Mouse (Mus musculus): ENCODE measurements around the gene Tcerg1l. TPM values are rescaled to one million over a fixed set of nuclear protein-coding genes. Genes with fewer than 3 reads are reported as not detected.

Tcerg1l gene
- polyA plus RNA-seq, 2 experiments = 1.2 TPM

- no peak overlapping the region for H3K9ac ChIP-seq (ENCODE audit: low read depth, low read length, severe bottlenecking)
- H3K27ac ChIP-seq (replicated peaks; ENCODE audit: low read depth, low read length) = no peak overlapping the region
- ATAC-seq (ENCODE audit: low FRiP score, low read depth) (no peak), DNase-seq (ENCODE audit: low spot score) (no peak)
- WGBS = 63% methylated on average over 8 of the region's 8 CpGs
- H3K4me1 ChIP-seq (ENCODE audit: control insufficient read depth, insufficient read depth, low read length) = no peaks in the 10 kb centered on the region
- H3K9me3 ChIP-seq (ENCODE audit: control insufficient read depth, low read length) = no peaks in the 10 kb centered on the region
- H3K27me3 ChIP-seq (ENCODE audit: control insufficient read depth, insufficient read depth, low read length) = no peaks in the 10 kb centered on the region
- H3K4me3 ChIP-seq (replicated peaks; ENCODE audit: low read length) = no peak overlapping the region
- H3K4me2 ChIP-seq (replicated peaks; ENCODE audit: low read depth, low read length, severe bottlenecking) = no peak overlapping the region
- no peaks in the 10 kb centered on the region for H3K36me3 ChIP-seq (ENCODE audit: control insufficient read depth, insufficient read depth, low read length)
- no peak for TF ChIP-seq POLR2A (IDR thresholded peaks at IDR 0.05; ENCODE audit: borderline replicate concordance, extremely low read depth, insufficient read depth, insufficient read length)
These were observed 32.0 kb downstream of the Tcerg1l start for GRCm38 (mm10) chr7:138365519-138365918.

DNA sequence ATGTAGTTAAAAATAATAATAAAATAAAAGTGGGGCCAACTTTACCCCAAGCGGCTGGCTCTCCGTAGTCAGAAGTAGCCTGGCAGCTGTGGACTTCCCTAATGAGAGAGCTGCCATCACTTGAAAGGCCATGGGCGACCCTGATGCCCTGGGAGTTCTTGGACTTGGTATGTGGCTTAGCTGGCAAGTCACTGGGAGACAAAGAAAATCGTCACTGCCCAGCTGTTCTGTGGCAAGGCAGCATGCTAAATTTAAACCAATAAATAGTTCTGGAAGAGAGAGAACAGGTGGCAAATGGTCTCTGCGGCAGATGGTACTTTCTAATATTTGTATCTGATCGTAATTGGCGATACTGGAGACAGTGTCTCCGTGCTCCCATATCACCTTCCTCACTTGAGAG is 40.1 kb downstream of the Tcerg1l start:
- DNase-seq (ENCODE audit: low spot score) = peak; percentile 9
- Histone ChIP-seq H3K9me3 (ENCODE audit: control insufficient read depth, low read length) (no peaks in the 10 kb centered on the region), H3K4me3 (replicated peaks; ENCODE audit: low read length) (no peak overlapping the region), H3K4me2 (replicated peaks; ENCODE audit: low read depth, low read length, severe bottlenecking) (no peak overlapping the region), H3K4me1 (ENCODE audit: control insufficient read depth, insufficient read depth, low read length) (peaks cover 3% of the 10 kb centered on the region; the same call in 1 of the 2 replicates), H3K9ac (ENCODE audit: low read depth, low read length, severe bottlenecking) (no peak overlapping the region), H3K27me3 (ENCODE audit: control insufficient read depth, insufficient read depth, low read length) (no peaks in the 10 kb centered on the region), H3K27ac (replicated peaks; ENCODE audit: low read depth, low read length) (no peak overlapping the region), H3K36me3 (ENCODE audit: control insufficient read depth, insufficient read depth, low read length) (no peaks in the 10 kb centered on the region)
- 46% methylated on average over 8 of the region's 8 CpGs for WGBS
- 0 out of 2 replicates have a peak, but pooled peaks have one; percentile 19 for ATAC-seq (ENCODE audit: low FRiP score, low read depth)
- no peak for TF ChIP-seq POLR2A (IDR thresholded peaks at IDR 0.05; ENCODE audit: borderline replicate concordance, extremely low read depth, insufficient read depth, insufficient read length)

GRCm38 (mm10) chr7:138356655-138357449 is 40.7 kb downstream of the Tcerg1l start:
- no peak overlapping the region for H3K9ac ChIP-seq (ENCODE audit: low read depth, low read length, severe bottlenecking)
- no peak for TF ChIP-seq POLR2A (IDR thresholded peaks at IDR 0.05; ENCODE audit: borderline replicate concordance, extremely low read depth, insufficient read depth, insufficient read length)
- DNase-seq (ENCODE audit: low spot score) (no peak), ATAC-seq (ENCODE audit: low FRiP score, low read depth) (no peak; the same call in 1 of the 2 replicates)
- no peak overlapping the region for H3K4me3 ChIP-seq (replicated peaks; ENCODE audit: low read length)
- H3K4me2 ChIP-seq (replicated peaks; ENCODE audit: low read depth, low read length, severe bottlenecking) = no peak overlapping the region
- 8% methylated on average over 2 of the region's 2 CpGs for WGBS
- H3K9me3 ChIP-seq (ENCODE audit: control insufficient read depth, low read length) = no peaks in the 10 kb centered on the region
- H3K36me3 ChIP-seq (ENCODE audit: control insufficient read depth, insufficient read depth, low read length) = no peaks in the 10 kb centered on the region
- peaks cover 3% of the 10 kb centered on the region; the same call in 1 of the 2 replicates for H3K4me1 ChIP-seq (ENCODE audit: control insufficient read depth, insufficient read depth, low read length)
- H3K27ac ChIP-seq (replicated peaks; ENCODE audit: low read depth, low read length) = no peak overlapping the region
- H3K27me3 ChIP-seq (ENCODE audit: control insufficient read depth, insufficient read depth, low read length) = no peaks in the 10 kb centered on the region

- Histone ChIP-seq H3K4me3 (replicated peaks; ENCODE audit: low read length) (no peak overlapping the region), H3K9ac (ENCODE audit: low read depth, low read length, severe bottlenecking) (no peak overlapping the region), H3K36me3 (ENCODE audit: control insufficient read depth, insufficient read depth, low read length) (no peaks in the 10 kb centered on the region), H3K4me2 (replicated peaks; ENCODE audit: low read depth, low read length, severe bottlenecking) (no peak overlapping the region), H3K27me3 (ENCODE audit: control insufficient read depth, insufficient read depth, low read length) (no peaks in the 10 kb centered on the region), H3K27ac (replicated peaks; ENCODE audit: low read depth, low read length) (no peak overlapping the region), H3K9me3 (ENCODE audit: control insufficient read depth, low read length) (no peaks in the 10 kb centered on the region), H3K4me1 (ENCODE audit: control insufficient read depth, insufficient read depth, low read length) (no peaks in the 10 kb centered on the region)
- DNase-seq (ENCODE audit: low spot score) = no peak
- no peak for TF ChIP-seq POLR2A (IDR thresholded peaks at IDR 0.05; ENCODE audit: borderline replicate concordance, extremely low read depth, insufficient read depth, insufficient read length)
- 71% methylated on average over 6 of the region's 6 CpGs for WGBS
- no peak for ATAC-seq (ENCODE audit: low FRiP score, low read depth)
These were observed 52.1 kb downstream of the Tcerg1l start for GRCm38 (mm10) chr7:138345451-138345850.

DNA sequence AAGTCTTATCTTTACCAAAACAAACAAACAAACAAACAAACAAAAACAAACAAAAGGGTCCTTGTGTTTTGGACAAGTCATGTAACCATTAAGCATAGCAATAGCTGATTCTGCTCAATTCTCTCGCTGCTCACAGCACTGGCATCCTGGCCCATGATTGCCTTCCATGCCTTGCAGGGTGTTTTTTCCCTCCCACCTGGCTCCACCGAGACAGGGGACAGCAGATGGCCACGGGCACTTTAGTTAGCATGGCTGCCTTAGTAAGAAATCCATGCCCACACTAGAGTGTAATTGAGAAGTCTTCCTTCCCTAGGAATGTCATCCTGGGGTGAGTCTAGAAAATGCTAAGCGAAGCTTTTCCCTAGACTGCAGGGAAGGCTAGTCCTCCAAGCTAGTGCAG is 59.1 kb downstream of the Tcerg1l start:
- H3K36me3 ChIP-seq (ENCODE audit: control insufficient read depth, insufficient read depth, low read length) = no peaks in the 10 kb centered on the region
- no peaks in the 10 kb centered on the region for H3K9me3 ChIP-seq (ENCODE audit: control insufficient read depth, low read length)
- no peak overlapping the region for H3K4me3 ChIP-seq (replicated peaks; ENCODE audit: low read length)
- 71% methylated on average over 4 of the region's 4 CpGs for WGBS
- DNase-seq (ENCODE audit: low spot score) (no peak), ATAC-seq (ENCODE audit: low FRiP score, low read depth) (no peak)
- no peak for TF ChIP-seq POLR2A (IDR thresholded peaks at IDR 0.05; ENCODE audit: borderline replicate concordance, extremely low read depth, insufficient read depth, insufficient read length)
- H3K4me1 ChIP-seq (ENCODE audit: control insufficient read depth, insufficient read depth, low read length) = no peaks in the 10 kb centered on the region
- H3K27me3 ChIP-seq (ENCODE audit: control insufficient read depth, insufficient read depth, low read length) = no peaks in the 10 kb centered on the region
- H3K4me2 ChIP-seq (replicated peaks; ENCODE audit: low read depth, low read length, severe bottlenecking) = no peak overlapping the region
- H3K27ac ChIP-seq (replicated peaks; ENCODE audit: low read depth, low read length) = no peak overlapping the region
- no peak overlapping the region for H3K9ac ChIP-seq (ENCODE audit: low read depth, low read length, severe bottlenecking)
